Mouse (Mus musculus): ENCODE data around the gene Pip5k1b.

DNA sequence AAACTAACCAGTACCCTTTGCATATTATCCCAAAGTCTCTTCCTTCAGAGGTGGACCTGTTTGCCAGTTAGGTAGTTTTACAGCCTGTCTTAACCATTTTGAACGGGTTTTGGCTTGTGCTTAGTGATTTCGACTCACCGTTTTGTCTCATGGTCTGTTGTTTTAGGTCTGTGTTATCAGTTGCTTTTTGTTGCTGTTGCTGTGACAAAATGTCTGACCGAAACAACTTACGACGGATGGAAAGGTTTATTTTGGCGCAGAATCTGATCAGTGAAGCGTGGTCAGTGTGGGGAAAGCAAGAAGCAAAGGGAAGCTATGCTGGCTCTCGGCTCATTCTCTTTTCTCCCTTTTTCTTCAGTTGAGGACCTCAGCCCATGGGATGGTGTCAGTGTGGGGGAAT is 7.3 kb downstream of the Pip5k1b start:
- TF ChIP-seq POLR2A (IDR thresholded peaks at IDR 0.05; ENCODE audit: low read depth, low read length) (no peak), CTCF (IDR thresholded peaks at IDR 0.05; ENCODE audit: extremely low read depth, insufficient read length, insufficient replicate concordance, low read depth, low read length) (no peak)

Measured in small intestine, adult 2 months (tissue).